31 mouse cellular contexts compared by ENCODE assay signal in the genomic region with DNA sequence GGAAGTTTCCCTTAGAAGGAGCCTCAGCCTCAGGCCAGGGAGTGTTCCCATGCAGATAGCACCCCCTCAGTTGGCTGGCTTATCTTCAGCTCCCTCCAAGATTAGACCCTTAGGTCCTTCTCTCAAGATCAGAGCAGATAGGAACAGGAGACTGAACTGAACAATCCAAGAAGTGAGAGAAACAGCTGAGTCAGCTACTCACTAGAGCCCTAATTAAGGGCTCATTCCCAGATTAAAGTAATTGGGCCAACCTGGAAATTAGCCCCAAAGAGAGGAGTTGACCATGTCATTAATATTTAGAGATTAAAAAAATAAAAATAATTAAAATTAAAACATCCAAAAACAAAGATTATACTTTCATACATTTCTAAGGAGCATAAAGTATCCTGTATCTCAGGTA. TPM values are rescaled to one million over a fixed set of nuclear protein-coding genes. Genes with fewer than 3 reads are reported as not detected.
"Had no signal": no experiment of that assay in that cellular context is flagged by ENCODE, and none has a peak within 500 bp of the region (broad histone marks: within the 10 kb centered on the region; RNA-seq: fewer than 3 reads in every experiment).

No protein-coding gene starts in this region.

- H3K27me3 ChIP-seq: limb, embryonic 12.5 days; limb, embryonic 13.5 days; limb, embryonic 15.5 days; liver, embryonic 12.5 days; liver, embryonic 13.5 days; liver, embryonic 15.5 days; lung, embryonic 15.5 days; megakaryocyte, embryonic 14.5 days; midbrain, embryonic 12.5 days; midbrain, embryonic 13.5 days; midbrain, embryonic 15.5 days had no signal

- H3K4me3 ChIP-seq: limb, embryonic 10.5 days; limb, embryonic 12.5 days; limb, embryonic 13.5 days; limb, embryonic 15.5 days; liver, embryonic 12.5 days; liver, embryonic 13.5 days; liver, embryonic 15.5 days; lung, embryonic 15.5 days; megakaryocyte, embryonic 14.5 days; midbrain, embryonic 10.5 days; midbrain, embryonic 12.5 days; midbrain, embryonic 13.5 days; midbrain, embryonic 15.5 days; myocyte had no signal

- H3K9ac ChIP-seq: limb, embryonic 12.5 days; limb, embryonic 13.5 days; limb, embryonic 15.5 days; liver, embryonic 12.5 days; liver, embryonic 13.5 days; liver, embryonic 14.5 days; liver, embryonic 15.5 days; liver, postnatal 0 days; lung, embryonic 14.5 days; lung, embryonic 15.5 days; midbrain, embryonic 12.5 days; midbrain, embryonic 13.5 days; midbrain, embryonic 15.5 days had no signal

- H3K9me3 ChIP-seq: limb, embryonic 10.5 days; limb, embryonic 12.5 days; limb, embryonic 13.5 days; limb, embryonic 15.5 days; liver, embryonic 12.5 days; liver, embryonic 13.5 days; liver, embryonic 15.5 days; lung, embryonic 15.5 days; megakaryocyte, embryonic 14.5 days; midbrain, embryonic 10.5 days; midbrain, embryonic 12.5 days; midbrain, embryonic 13.5 days; midbrain, embryonic 15.5 days had no signal

- DNase-seq: left cerebral cortex, postnatal 4 days; liver; liver, embryonic 13.5 days; liver, postnatal 0 days; lung, adult 18-20 months; lung, adult 2 months; lung, embryonic 14.5 days; lung, postnatal 10 days; lung, postnatal 14 days; lung, postnatal 36 days; lung, postnatal 4 days; midbrain, embryonic 14.5 days had no signal

- H3K4me2 ChIP-seq: limb, embryonic 12.5 days; limb, embryonic 13.5 days; limb, embryonic 15.5 days; liver, embryonic 11.5 days; liver, embryonic 12.5 days; liver, embryonic 13.5 days; liver, embryonic 15.5 days; lung, embryonic 14.5 days; lung, embryonic 15.5 days; midbrain, embryonic 11.5 days; midbrain, embryonic 12.5 days; midbrain, embryonic 13.5 days; midbrain, embryonic 15.5 days had no signal

- H3K27ac ChIP-seq: limb, embryonic 10.5 days; limb, embryonic 12.5 days; limb, embryonic 13.5 days; limb, embryonic 15.5 days; liver, embryonic 12.5 days; liver, embryonic 13.5 days; liver, embryonic 14.5 days; liver, embryonic 15.5 days; lung, embryonic 15.5 days; macrophage; midbrain, embryonic 10.5 days; midbrain, embryonic 12.5 days; midbrain, embryonic 13.5 days; midbrain, embryonic 15.5 days had no signal

- H3K36me3 ChIP-seq: limb, embryonic 10.5 days; limb, embryonic 12.5 days; limb, embryonic 13.5 days; limb, embryonic 15.5 days; liver, embryonic 12.5 days; liver, embryonic 13.5 days; liver, embryonic 15.5 days; lung, embryonic 15.5 days; midbrain, embryonic 10.5 days; midbrain, embryonic 12.5 days; midbrain, embryonic 13.5 days; midbrain, embryonic 15.5 days had no signal

- H3K4me1 ChIP-seq: limb, embryonic 10.5 days; limb, embryonic 12.5 days; limb, embryonic 13.5 days; limb, embryonic 15.5 days; liver, embryonic 12.5 days; liver, embryonic 13.5 days; liver, embryonic 15.5 days; lung, embryonic 15.5 days; midbrain, embryonic 10.5 days; midbrain, embryonic 12.5 days; midbrain, embryonic 13.5 days; midbrain, embryonic 15.5 days had no signal

RNA-seq across cellular contexts. Expression of a gene that starts 35.0 kb away (rescaled TPM):
- total RNA-seq: megakaryocyte, adult 5-6 weeks; monocyte, adult 5-6 weeks had no signal
- polyA plus RNA-seq: macrophage, myocyte had no signal
